Mouse (Mus musculus) heart, embryonic 12.5 days (tissue): ENCODE results near the gene Creb3l1. TPM values are rescaled to one million over a fixed set of nuclear protein-coding genes. Genes with fewer than 3 reads are reported as not detected.

Source experiments
- ATAC-seq: fragments of 200-750 bp; cut with Nextera tagmentation; 2 replicates; pipeline ENCODE4 v1.8.0; 2017; ENCODE audit warnings: moderate TSS enrichment, moderate library complexity; ENCODE audit not compliant: insufficient number of reproducible peaks, low FRiP score
- H3K27ac ChIP-seq: fragments of 300-500 bp; sonication (generic); 2 replicates; pipeline ENCODE4 v1.5.1; 2016; ENCODE audit warnings: mild to moderate bottlenecking, moderate library complexity; ENCODE audit not compliant: poor library complexity, severe bottlenecking
- H3K27me3 ChIP-seq: fragments of 300-500 bp; sonication (generic); replicated peaks from 2 replicates; pipeline ENCODE4 v1.6.1; 2016; ENCODE audit warnings: mild to moderate bottlenecking, moderate library complexity
- H3K36me3 ChIP-seq: fragments of 300-500 bp; sonication (generic); 2 replicates; pipeline ENCODE4 v1.6.1; 2016; ENCODE audit warnings: mild to moderate bottlenecking, moderate library complexity
- H3K4me1 ChIP-seq: fragments of 300-500 bp; sonication (generic); replicated peaks from 2 replicates; pipeline ENCODE4 v1.6.1; 2016; ENCODE audit warnings: mild to moderate bottlenecking
- H3K4me2 ChIP-seq: fragments of 300-500 bp; sonication (generic); 2 replicates; pipeline ENCODE4 v1.6.1; 2016; ENCODE audit warnings: mild to moderate bottlenecking, moderate library complexity
- H3K4me3 ChIP-seq: fragments of 300-500 bp; sonication (generic); 2 replicates; pipeline ENCODE4 v1.5.1; 2016; ENCODE audit warnings: mild to moderate bottlenecking
- H3K9ac ChIP-seq: fragments of 300-500 bp; sonication (generic); 2 replicates; pipeline ENCODE4 v1.6.1; 2016; ENCODE audit warnings: mild to moderate bottlenecking, moderate library complexity
- H3K9me3 ChIP-seq: fragments of 300-500 bp; sonication (generic); replicated peaks from 2 replicates; pipeline ENCODE4 v1.6.1; 2016; ENCODE audit warnings: mild to moderate bottlenecking, moderate library complexity
- WGBS: fragments of 180-500 bp; shearing (Covaris S2); methylation state at CpG from one replicate; pipeline ENCODE4 v1.1.7; 2016; 5-methylcytosine and 5-hydroxymethylcytosine counted together
- polyA plus RNA-seq: library from polyadenylated mRNA; unstranded; fragments of >200 nt; fragmentation: Nextera tagmentation; extraction: Ambion mirVana; gene quantifications from 2 replicates; pipeline ENCODE4 v1.2.1, GENCODE M21; 2016

The Creb3l1 gene
- polyA plus RNA-seq, 1 experiment from 2014 or later: 6.7 TPM

- Histone ChIP-seq H3K4me3 (no peak overlapping the region), H3K4me2 (no peak overlapping the region), H3K4me1 (peaks cover 42% of the 10 kb centered on the region), H3K9me3 (no peaks in the 10 kb centered on the region), H3K36me3 (no peaks in the 10 kb centered on the region), H3K27me3 (0 out of 2 replicates have a peak, but pooled peaks cover 6% of the 10 kb centered on the region), H3K27ac (no peak overlapping the region), H3K9ac (no peak overlapping the region)
- WGBS: 79% methylated on average over 5 of the region's 5 CpGs
- ATAC-seq: no peak
Measured at GRCm38 (mm10) chr2:92014891-92015290, 9.4 kb downstream of the Creb3l1 start.

- Histone ChIP-seq H3K4me2 (no peak overlapping the region), H3K4me3 (no peak overlapping the region), H3K9me3 (no peaks in the 10 kb centered on the region), H3K9ac (no peak overlapping the region), H3K27me3 (0 out of 2 replicates have a peak, but pooled peaks cover 6% of the 10 kb centered on the region), H3K36me3 (no peaks in the 10 kb centered on the region), H3K27ac (no peak overlapping the region), H3K4me1 (peaks cover 47% of the 10 kb centered on the region)
- ATAC-seq: no peak
- WGBS: 75% methylated on average over 6 of the region's 6 CpGs
Measured at GRCm38 (mm10) chr2:92014248-92014647, 10.1 kb downstream of the Creb3l1 start.

- WGBS: 31% methylated on average over 8 of the region's 8 CpGs
- no peaks in the 10 kb centered on the region for H3K36me3 ChIP-seq
- ATAC-seq: no peak; the same call in 1 of the 2 replicates
- H3K27ac ChIP-seq: no peak overlapping the region
- H3K4me2 ChIP-seq: no peak overlapping the region
- H3K4me3 ChIP-seq: no peak overlapping the region
- 0 out of 2 replicates have a peak, but pooled peaks cover 6% of the 10 kb centered on the region for H3K27me3 ChIP-seq
- H3K9me3 ChIP-seq: no peaks in the 10 kb centered on the region
- no peak overlapping the region for H3K9ac ChIP-seq
- peaks cover 52% of the 10 kb centered on the region for H3K4me1 ChIP-seq
Measured at GRCm38 (mm10) chr2:92012768-92013445, 11.4 kb downstream of the Creb3l1 start.

- H3K9ac ChIP-seq: no peak overlapping the region; the same call in 1 of the 2 replicates
- H3K27me3 ChIP-seq: 0 out of 2 replicates have a peak, but pooled peaks cover 6% of the 10 kb centered on the region
- peaks cover 56% of the 10 kb centered on the region for H3K4me1 ChIP-seq
- ATAC-seq: no peak
- WGBS: 73% methylated on average over 12 of the region's 12 CpGs
- H3K4me2 ChIP-seq: no peak overlapping the region
- no peaks in the 10 kb centered on the region for H3K9me3 ChIP-seq
- H3K4me3 ChIP-seq: no peak overlapping the region
- H3K27ac ChIP-seq: no peak overlapping the region
- H3K36me3 ChIP-seq: no peaks in the 10 kb centered on the region
Measured at GRCm38 (mm10) chr2:92011424-92012353, 12.6 kb downstream of the Creb3l1 start.

- H3K4me2 ChIP-seq: peak overlapping the region; percentile 97
- peak overlapping the region; percentile 80 for H3K27ac ChIP-seq
- peak overlapping the region; percentile 73 for H3K9ac ChIP-seq
- H3K27me3 ChIP-seq: 0 out of 2 replicates have a peak, but pooled peaks cover 6% of the 10 kb centered on the region
- 2% methylated on average over 20 of the region's 20 CpGs for WGBS
- no peaks in the 10 kb centered on the region for H3K36me3 ChIP-seq
- H3K4me1 ChIP-seq: peaks cover 52% of the 10 kb centered on the region
- no peaks in the 10 kb centered on the region for H3K9me3 ChIP-seq
- ATAC-seq: 0 out of 2 replicates have a peak, but pooled peaks have one; percentile 7
- H3K4me3 ChIP-seq: peak overlapping the region; percentile 55
Measured at GRCm38 (mm10) chr2:92008623-92009404, 15.5 kb downstream of the Creb3l1 start.

GRCm38 (mm10) chr2:92007933-92008622 lies 16.2 kb downstream of the Creb3l1 start:
- H3K4me2 ChIP-seq: peak overlapping the region; percentile 97
- H3K27ac ChIP-seq: peak overlapping the region; percentile 80
- H3K9ac ChIP-seq: peak overlapping the region; percentile 73
- 0 out of 2 replicates have a peak, but pooled peaks cover 6% of the 10 kb centered on the region for H3K27me3 ChIP-seq
- WGBS: under 1% methylated on average over 34 of the region's 34 CpGs
- peaks cover 45% of the 10 kb centered on the region for H3K4me1 ChIP-seq
- no peaks in the 10 kb centered on the region for H3K9me3 ChIP-seq
- peak; percentile 94 for ATAC-seq
- H3K4me3 ChIP-seq: peak overlapping the region; percentile 55
- H3K36me3 ChIP-seq: no peaks in the 10 kb centered on the region

- under 1% methylated on average over 28 of the region's 28 CpGs for WGBS
- H3K4me1 ChIP-seq: peaks cover 37% of the 10 kb centered on the region
- ATAC-seq: peak; percentile 67
- 0 out of 2 replicates have a peak, but pooled peaks cover 6% of the 10 kb centered on the region for H3K27me3 ChIP-seq
- peak overlapping the region; percentile 55 for H3K4me3 ChIP-seq
- peak overlapping the region; percentile 47 for H3K9ac ChIP-seq
- H3K27ac ChIP-seq: peak overlapping the region; percentile 80
- H3K9me3 ChIP-seq: no peaks in the 10 kb centered on the region
- peak overlapping the region; percentile 97 for H3K4me2 ChIP-seq
- no peaks in the 10 kb centered on the region for H3K36me3 ChIP-seq
Measured at GRCm38 (mm10) chr2:92006983-92007921, 17.1 kb downstream of the Creb3l1 start.

- 44% methylated on average over 6 of the region's 6 CpGs for WGBS
- Histone ChIP-seq H3K9ac (0 out of 2 replicates have a peak overlapping the region, but pooled peaks have one; percentile 47), H3K27ac (peak overlapping the region; percentile 80; the same call in 1 of the 2 replicates)
Measured at GRCm38 (mm10) chr2:92006491-92006890, 17.8 kb downstream of the Creb3l1 start.

GRCm38 (mm10) chr2:92004617-92005016 lies 19.7 kb downstream of the Creb3l1 start:
- H3K4me2 ChIP-seq: no peak overlapping the region
- 66% methylated on average over 7 of the region's 7 CpGs for WGBS

More at GRCm38 (mm10) chr2:92006491-92006890, 17.8 kb downstream of the Creb3l1 start:
- H3K27me3 ChIP-seq: 0 out of 2 replicates have a peak, but pooled peaks cover 5% of the 10 kb centered on the region
- H3K4me3 ChIP-seq: peak overlapping the region; percentile 55
- H3K4me2 ChIP-seq: peak overlapping the region; percentile 97
- ATAC-seq: no peak
- peaks cover 32% of the 10 kb centered on the region for H3K4me1 ChIP-seq
- peaks cover 3% of the 10 kb centered on the region; the same call in 1 of the 2 replicates for H3K36me3 ChIP-seq
- H3K9me3 ChIP-seq: no peaks in the 10 kb centered on the region

More at GRCm38 (mm10) chr2:92004617-92005016, 19.7 kb downstream of the Creb3l1 start:
- no peak overlapping the region for H3K9ac ChIP-seq
- H3K9me3 ChIP-seq: no peaks in the 10 kb centered on the region
- peaks cover 11% of the 10 kb centered on the region for H3K36me3 ChIP-seq
- no peak overlapping the region for H3K27ac ChIP-seq
- peaks cover 29% of the 10 kb centered on the region for H3K4me1 ChIP-seq
- no peak overlapping the region for H3K4me3 ChIP-seq
- H3K27me3 ChIP-seq: no peaks in the 10 kb centered on the region
- no peak for ATAC-seq
